Mouse (Mus musculus): Measurements from ENCODE around the gene Traf1. TPM values are rescaled to one million over a fixed set of nuclear protein-coding genes. Genes with fewer than 3 reads are reported as not detected.

Traf1 gene
- total and polyA plus RNA-seq, 3 experiments: 0.27 TPM; not detected in 2

DNA sequence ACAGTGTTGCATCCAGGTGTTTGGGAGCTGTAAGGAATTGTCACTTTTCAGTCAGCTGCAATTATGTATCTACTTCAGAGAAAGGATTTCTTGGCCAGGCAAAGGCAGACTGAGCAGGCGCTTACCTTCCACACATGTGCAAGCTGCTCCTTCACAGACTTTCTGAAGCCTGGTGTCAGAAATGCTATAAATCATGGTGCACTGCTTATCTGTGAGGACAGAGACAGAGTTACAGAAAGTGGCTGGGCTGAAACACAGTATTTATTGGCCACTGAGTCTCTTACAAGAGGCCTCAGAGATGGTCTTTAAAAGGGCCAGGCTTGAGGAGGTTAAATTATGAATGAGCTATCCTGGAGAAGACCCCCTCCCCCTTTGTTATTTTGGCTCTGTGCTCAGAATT is 28.2 kb upstream of the Traf1 start:
- no peaks in the 10 kb centered on the region for H3K9me3 ChIP-seq (replicated peaks)
- TF ChIP-seq CTCF (IDR thresholded peaks at IDR 0.05; ENCODE audit: low read depth, low read length) (no peak), GATA1 (IDR thresholded peaks at IDR 0.05; ENCODE audit: borderline replicate concordance, low read length) (no peak), TAL1 (conservative IDR thresholded peaks at IDR 0.05; ENCODE audit: low read depth, low read length) (no peak), GATA2 (IDR thresholded peaks at IDR 0.05; ENCODE audit: borderline replicate concordance, low read depth, low read length) (no peak), POLR2AphosphoS5 (IDR thresholded peaks at IDR 0.05; ENCODE audit: insufficient replicate concordance, low read depth, low read length) (no peak)
- H3K4me1 ChIP-seq (ENCODE audit: insufficient read depth, low read depth, low read length): no peaks in the 10 kb centered on the region
- no peak for ATAC-seq (ENCODE audit: extremely low read depth, insufficient number of reproducible peaks, low FRiP score, poor library complexity, severe bottlenecking)
- no peak for DNase-seq (ENCODE audit: low spot score)
- no peak overlapping the region for H3K4me3 ChIP-seq (ENCODE audit: low read depth, low read length)
- no peaks in the 10 kb centered on the region for H3K36me3 ChIP-seq (replicated peaks)
- peaks cover 24% of the 10 kb centered on the region for H3K27me3 ChIP-seq (ENCODE audit: insufficient read depth, low read length)

DNA sequence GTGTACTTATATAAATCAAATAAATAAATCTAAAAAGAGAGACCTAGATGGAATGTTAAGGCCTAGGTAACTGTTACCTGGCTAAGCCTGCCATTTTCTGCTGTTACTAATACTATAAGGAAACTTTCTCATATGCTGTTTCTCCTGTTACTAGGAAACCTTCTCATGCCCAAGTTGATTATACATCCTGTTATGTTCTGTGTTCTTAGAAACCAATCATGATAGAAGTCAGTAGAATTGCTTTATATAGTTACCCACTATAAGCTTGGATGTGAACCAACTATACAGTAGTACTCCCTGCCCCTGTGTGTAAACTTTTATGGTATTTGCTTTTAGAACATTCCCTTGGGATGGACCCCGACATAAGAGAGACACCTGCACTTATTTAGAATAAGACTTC is 26.0 kb upstream of the Traf1 start:
- no peaks in the 10 kb centered on the region for H3K4me1 ChIP-seq (ENCODE audit: insufficient read depth, low read depth, low read length)
- no peak overlapping the region for H3K4me3 ChIP-seq (ENCODE audit: low read depth, low read length)
- ATAC-seq (ENCODE audit: extremely low read depth, insufficient number of reproducible peaks, low FRiP score, poor library complexity, severe bottlenecking): no peak
- DNase-seq (ENCODE audit: low spot score): no peak
- H3K27me3 ChIP-seq (ENCODE audit: insufficient read depth, low read length): peaks cover 22% of the 10 kb centered on the region
- no peaks in the 10 kb centered on the region for H3K9me3 ChIP-seq (replicated peaks)
- TF ChIP-seq CTCF (IDR thresholded peaks at IDR 0.05; ENCODE audit: low read depth, low read length): no peak
- no peak for TF ChIP-seq TAL1 (conservative IDR thresholded peaks at IDR 0.05; ENCODE audit: low read depth, low read length)
- no peak for TF ChIP-seq GATA1 (IDR thresholded peaks at IDR 0.05; ENCODE audit: borderline replicate concordance, low read length)
- TF ChIP-seq GATA2 (IDR thresholded peaks at IDR 0.05; ENCODE audit: borderline replicate concordance, low read depth, low read length): no peak
- TF ChIP-seq POLR2AphosphoS5 (IDR thresholded peaks at IDR 0.05; ENCODE audit: insufficient replicate concordance, low read depth, low read length): no peak
- H3K36me3 ChIP-seq (replicated peaks): no peaks in the 10 kb centered on the region

DNA sequence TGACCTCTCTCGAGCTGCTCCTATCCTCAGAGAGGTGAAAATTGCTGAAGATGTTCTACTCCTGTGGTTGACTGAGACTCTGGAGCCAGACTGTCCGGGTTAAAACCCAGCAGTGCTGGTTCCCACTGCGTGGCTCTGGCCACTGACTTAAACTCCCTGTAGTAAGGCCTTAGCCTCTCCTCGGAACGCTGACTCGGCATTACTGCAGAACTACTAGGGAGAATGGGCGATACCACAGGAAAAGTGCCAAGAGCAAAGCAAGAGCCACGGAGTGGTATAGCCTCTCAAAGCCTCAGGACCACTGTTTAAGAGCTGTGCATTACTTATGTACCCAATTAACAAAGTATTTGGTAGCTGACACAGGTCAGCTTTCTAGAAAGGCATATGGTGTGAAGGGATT is 23.3 kb upstream of the Traf1 start:
- Histone ChIP-seq H3K36me3 (replicated peaks) (no peaks in the 10 kb centered on the region), H3K27me3 (ENCODE audit: insufficient read depth, low read length) (peaks cover 36% of the 10 kb centered on the region), H3K9me3 (replicated peaks) (no peaks in the 10 kb centered on the region), H3K4me1 (ENCODE audit: insufficient read depth, low read depth, low read length) (0 out of 2 replicates have a peak, but pooled peaks cover 2% of the 10 kb centered on the region), H3K4me3 (ENCODE audit: low read depth, low read length) (no peak overlapping the region)
- DNase-seq (ENCODE audit: low spot score) (no peak), ATAC-seq (ENCODE audit: extremely low read depth, insufficient number of reproducible peaks, low FRiP score, poor library complexity, severe bottlenecking) (no peak)
- TF ChIP-seq CTCF (IDR thresholded peaks at IDR 0.05; ENCODE audit: low read depth, low read length) (no peak), TAL1 (conservative IDR thresholded peaks at IDR 0.05; ENCODE audit: low read depth, low read length) (no peak), POLR2AphosphoS5 (IDR thresholded peaks at IDR 0.05; ENCODE audit: insufficient replicate concordance, low read depth, low read length) (no peak), GATA2 (IDR thresholded peaks at IDR 0.05; ENCODE audit: borderline replicate concordance, low read depth, low read length) (no peak), GATA1 (IDR thresholded peaks at IDR 0.05; ENCODE audit: borderline replicate concordance, low read length) (no peak)

DNA sequence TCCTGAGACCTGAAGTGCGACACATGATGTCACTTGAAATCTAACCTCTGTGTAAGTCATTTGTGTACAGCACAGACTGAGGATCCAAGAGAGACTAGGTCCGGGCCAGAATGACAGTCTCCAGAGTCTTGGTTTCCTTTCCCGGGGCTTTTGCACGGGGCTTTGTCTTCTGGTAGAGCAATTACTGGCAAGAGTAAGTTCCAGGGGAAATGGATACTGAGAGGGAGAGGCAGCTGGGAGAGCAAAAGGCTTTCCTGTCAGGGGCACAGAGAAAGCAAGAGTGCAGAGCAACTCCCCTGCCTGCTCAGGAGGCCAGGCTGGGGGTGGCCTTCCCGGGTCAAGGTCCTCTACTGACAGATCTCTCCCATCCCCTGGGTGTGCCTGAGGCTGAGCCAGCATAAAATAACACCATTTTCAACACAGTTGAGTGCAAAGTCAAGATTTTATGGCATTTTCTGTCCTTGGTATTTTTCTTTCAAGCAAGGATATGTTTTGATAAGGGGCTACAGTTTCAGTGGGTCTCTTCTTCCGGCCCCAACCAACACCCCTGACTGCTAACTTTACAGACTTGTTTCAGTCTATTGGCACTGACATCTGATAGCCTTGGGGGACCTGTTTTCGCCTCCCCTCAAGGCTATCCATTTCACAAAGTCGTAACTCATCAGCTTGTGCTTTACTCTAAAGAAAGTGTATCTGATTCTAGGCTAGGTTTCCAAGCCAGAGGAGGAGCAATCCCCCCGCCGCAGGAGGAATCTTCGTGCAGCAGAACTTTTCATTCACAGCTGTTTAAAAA is 21.5 kb upstream of the Traf1 start:
- no peaks in the 10 kb centered on the region for H3K9me3 ChIP-seq (replicated peaks)
- peaks cover 32% of the 10 kb centered on the region for H3K27me3 ChIP-seq (ENCODE audit: insufficient read depth, low read length)
- TF ChIP-seq GATA2 (IDR thresholded peaks at IDR 0.05; ENCODE audit: borderline replicate concordance, low read depth, low read length) (no peak), CTCF (IDR thresholded peaks at IDR 0.05; ENCODE audit: low read depth, low read length) (no peak), GATA1 (IDR thresholded peaks at IDR 0.05; ENCODE audit: borderline replicate concordance, low read length) (no peak), POLR2AphosphoS5 (IDR thresholded peaks at IDR 0.05; ENCODE audit: insufficient replicate concordance, low read depth, low read length) (no peak), TAL1 (conservative IDR thresholded peaks at IDR 0.05; ENCODE audit: low read depth, low read length) (no peak)
- no peaks in the 10 kb centered on the region for H3K36me3 ChIP-seq (replicated peaks)
- 0 out of 2 replicates have a peak, but pooled peaks cover 2% of the 10 kb centered on the region for H3K4me1 ChIP-seq (ENCODE audit: insufficient read depth, low read depth, low read length)
- ATAC-seq (ENCODE audit: extremely low read depth, insufficient number of reproducible peaks, low FRiP score, poor library complexity, severe bottlenecking): no peak
- H3K4me3 ChIP-seq (ENCODE audit: low read depth, low read length): no peak overlapping the region
- no peak for DNase-seq (ENCODE audit: low spot score)

DNA sequence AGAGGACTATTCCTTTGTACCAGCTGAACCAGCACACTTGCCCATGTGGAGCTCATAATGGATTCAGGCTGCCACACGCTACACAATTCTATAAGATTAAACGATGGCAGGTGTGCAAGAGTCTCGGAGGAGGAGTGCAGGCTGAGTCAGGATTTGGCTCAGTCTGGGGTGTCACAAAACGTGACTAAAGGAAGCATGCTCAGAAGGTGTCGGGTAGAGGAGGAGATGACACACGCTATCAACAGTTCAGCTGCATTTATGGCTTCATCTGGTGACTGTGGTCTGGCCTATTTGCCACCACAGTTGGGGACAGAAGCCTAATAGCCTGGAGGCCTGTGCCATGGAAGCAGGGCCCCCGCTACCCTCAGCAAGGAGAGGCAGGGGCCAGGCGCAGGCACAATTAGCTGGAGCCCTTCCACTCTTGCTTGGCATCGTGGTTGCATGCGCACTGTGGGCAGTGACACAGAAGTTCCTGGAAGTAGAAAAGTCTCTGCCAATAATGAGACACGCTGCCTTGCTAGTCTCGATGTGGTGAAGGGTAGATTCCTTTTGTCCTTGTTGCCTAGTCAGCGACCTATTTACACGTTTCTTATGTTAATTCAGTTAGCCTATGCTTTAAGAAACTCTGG is 20.6 kb upstream of the Traf1 start:
- H3K9me3 ChIP-seq (replicated peaks): no peaks in the 10 kb centered on the region
- H3K4me3 ChIP-seq (ENCODE audit: low read depth, low read length): no peak overlapping the region
- DNase-seq (ENCODE audit: low spot score): no peak
- TF ChIP-seq CTCF (IDR thresholded peaks at IDR 0.05; ENCODE audit: low read depth, low read length) (no peak), TAL1 (conservative IDR thresholded peaks at IDR 0.05; ENCODE audit: low read depth, low read length) (no peak), GATA2 (IDR thresholded peaks at IDR 0.05; ENCODE audit: borderline replicate concordance, low read depth, low read length) (no peak), POLR2AphosphoS5 (IDR thresholded peaks at IDR 0.05; ENCODE audit: insufficient replicate concordance, low read depth, low read length) (no peak), GATA1 (IDR thresholded peaks at IDR 0.05; ENCODE audit: borderline replicate concordance, low read length) (no peak)
- ATAC-seq (ENCODE audit: extremely low read depth, insufficient number of reproducible peaks, low FRiP score, poor library complexity, severe bottlenecking): no peak
- 0 out of 2 replicates have a peak, but pooled peaks cover 2% of the 10 kb centered on the region for H3K4me1 ChIP-seq (ENCODE audit: insufficient read depth, low read depth, low read length)
- H3K36me3 ChIP-seq (replicated peaks): no peaks in the 10 kb centered on the region
- H3K27me3 ChIP-seq (ENCODE audit: insufficient read depth, low read length): peaks cover 30% of the 10 kb centered on the region

DNA sequence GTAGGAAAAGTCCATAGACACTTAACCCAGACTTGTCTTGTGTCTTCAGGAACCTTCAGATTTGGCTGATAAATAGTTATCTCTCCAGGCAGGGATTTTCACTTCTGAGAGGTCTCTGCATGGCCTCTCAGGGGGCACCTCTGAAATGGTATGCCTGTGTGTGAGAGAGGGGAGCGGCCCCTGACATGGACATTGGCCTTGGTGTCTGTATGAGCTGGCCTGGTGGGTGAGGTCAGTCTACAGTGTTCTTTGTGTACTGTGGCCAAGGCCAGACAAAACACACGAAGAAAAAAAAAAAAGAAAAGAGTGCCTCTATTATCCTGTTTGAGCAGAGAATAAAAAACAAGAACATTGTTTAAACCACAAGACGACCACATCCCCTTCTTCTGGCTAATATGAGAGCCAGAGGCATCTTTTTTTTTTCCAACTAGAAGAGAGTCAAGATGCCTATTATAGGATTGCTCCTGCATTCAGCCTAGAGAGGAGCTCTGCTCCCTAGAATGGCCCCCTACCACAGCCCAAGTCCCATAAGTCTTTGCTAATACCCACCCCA is 18.0 kb upstream of the Traf1 start:
- Histone ChIP-seq H3K36me3 (replicated peaks) (no peaks in the 10 kb centered on the region), H3K4me1 (ENCODE audit: insufficient read depth, low read depth, low read length) (peaks cover 9% of the 10 kb centered on the region), H3K9me3 (replicated peaks) (0 out of 2 replicates have a peak, but pooled peaks cover 2% of the 10 kb centered on the region), H3K4me3 (ENCODE audit: low read depth, low read length) (no peak overlapping the region), H3K27me3 (ENCODE audit: insufficient read depth, low read length) (peaks cover 30% of the 10 kb centered on the region)
- ATAC-seq (ENCODE audit: extremely low read depth, insufficient number of reproducible peaks, low FRiP score, poor library complexity, severe bottlenecking) (no peak), DNase-seq (ENCODE audit: low spot score) (no peak)
- TF ChIP-seq TAL1 (conservative IDR thresholded peaks at IDR 0.05; ENCODE audit: low read depth, low read length): no peak
- no peak for TF ChIP-seq CTCF (IDR thresholded peaks at IDR 0.05; ENCODE audit: low read depth, low read length)
- no peak for TF ChIP-seq POLR2AphosphoS5 (IDR thresholded peaks at IDR 0.05; ENCODE audit: insufficient replicate concordance, low read depth, low read length)
- no peak for TF ChIP-seq GATA2 (IDR thresholded peaks at IDR 0.05; ENCODE audit: borderline replicate concordance, low read depth, low read length)
- no peak for TF ChIP-seq GATA1 (IDR thresholded peaks at IDR 0.05; ENCODE audit: borderline replicate concordance, low read length)

All from G1E (cell line).